Mouse (Mus musculus): ENCODE results near the gene Cpa2. TPM values are rescaled to one million over a fixed set of nuclear protein-coding genes. Genes with fewer than 3 reads are reported as not detected.

Gene Cpa2
- total RNA-seq, 2 experiments from 2014 or later, result not detected

Other genes starting within 250 kb of the Cpa2 start
- 26.8 and 29.9 TPM in 2 replicates for gene Ube2h, start 237.0 kb upstream of the Cpa2 start, total RNA-seq (2015; ENCODE audit: low replicate concordance)
- gene Ube2h, start 237.0 kb upstream of the Cpa2 start, total RNA-seq (2017; ENCODE audit: low replicate concordance), result 36.9 and 47.2 TPM in 2 replicates
- gene Zc3hc1, start 150.6 kb upstream of the Cpa2 start, total RNA-seq (2015; ENCODE audit: low replicate concordance), result 8.4 and 21.6 TPM in 2 replicates
- 9.1 and 13.9 TPM in 2 replicates for gene Zc3hc1, start 150.6 kb upstream of the Cpa2 start, total RNA-seq (2017; ENCODE audit: low replicate concordance)
- 15.5 and 15.9 TPM in 2 replicates for gene Klhdc10, start 139.7 kb upstream of the Cpa2 start, total RNA-seq (2015; ENCODE audit: low replicate concordance)
- 18.1 and 23.1 TPM in 2 replicates for gene Klhdc10, start 139.7 kb upstream of the Cpa2 start, total RNA-seq (2017; ENCODE audit: low replicate concordance)
- gene Tmem209, start 31.8 kb upstream of the Cpa2 start, total RNA-seq (2015; ENCODE audit: low replicate concordance), result 54.5 and 55.5 TPM in 2 replicates
- 47.7 and 61.2 TPM in 2 replicates for gene Tmem209, start 31.8 kb upstream of the Cpa2 start, total RNA-seq (2017; ENCODE audit: low replicate concordance)
- gene Ssmem1, start 31.7 kb upstream of the Cpa2 start, total RNA-seq (2015; ENCODE audit: low replicate concordance), result not detected in 2 replicates
- gene Ssmem1, start 31.7 kb upstream of the Cpa2 start, total RNA-seq (2017; ENCODE audit: low replicate concordance), result not detected in 2 replicates
- not detected in 2 replicates for gene Cpa4, start 26.8 kb downstream of the Cpa2 start, total RNA-seq (2015; ENCODE audit: low replicate concordance)
- gene Cpa4, start 26.8 kb downstream of the Cpa2 start, total RNA-seq (2017; ENCODE audit: low replicate concordance), result not detected in 2 replicates
- not detected in 2 replicates for gene Cpa5, start 69.4 kb downstream of the Cpa2 start, total RNA-seq (2015; ENCODE audit: low replicate concordance)
- not detected in 2 replicates for gene Cpa5, start 69.4 kb downstream of the Cpa2 start, total RNA-seq (2017; ENCODE audit: low replicate concordance)
- gene Cpa1, start 97.6 kb downstream of the Cpa2 start, total RNA-seq (2015; ENCODE audit: low replicate concordance), result not detected in 2 replicates
- not detected in 2 replicates for gene Cpa1, start 97.6 kb downstream of the Cpa2 start, total RNA-seq (2017; ENCODE audit: low replicate concordance)
- 3.2 and 49.0 TPM in 2 replicates for gene Cep41, start 152.2 kb downstream of the Cpa2 start, total RNA-seq (2015; ENCODE audit: low replicate concordance)
- gene Cep41, start 152.2 kb downstream of the Cpa2 start, total RNA-seq (2017; ENCODE audit: low replicate concordance), result 3.1 and 5.5 TPM in 2 replicates
- gene Mest, start 182.0 kb downstream of the Cpa2 start, total RNA-seq (2015; ENCODE audit: low replicate concordance), result not detected in 2 replicates
- not detected in 2 replicates for gene Mest, start 182.0 kb downstream of the Cpa2 start, total RNA-seq (2017; ENCODE audit: low replicate concordance)

Data from erythroid progenitor cell, adult 5-6 weeks (primary cell).